Mouse (Mus musculus): Measurements from ENCODE around the gene Aurkb.
"Not testable (repeated sequence)": the region's sequence is repeated elsewhere in the genome, so short reads cannot be mapped to it uniquely, and the experiment has no call there.

Gene Aurkb

DNA sequence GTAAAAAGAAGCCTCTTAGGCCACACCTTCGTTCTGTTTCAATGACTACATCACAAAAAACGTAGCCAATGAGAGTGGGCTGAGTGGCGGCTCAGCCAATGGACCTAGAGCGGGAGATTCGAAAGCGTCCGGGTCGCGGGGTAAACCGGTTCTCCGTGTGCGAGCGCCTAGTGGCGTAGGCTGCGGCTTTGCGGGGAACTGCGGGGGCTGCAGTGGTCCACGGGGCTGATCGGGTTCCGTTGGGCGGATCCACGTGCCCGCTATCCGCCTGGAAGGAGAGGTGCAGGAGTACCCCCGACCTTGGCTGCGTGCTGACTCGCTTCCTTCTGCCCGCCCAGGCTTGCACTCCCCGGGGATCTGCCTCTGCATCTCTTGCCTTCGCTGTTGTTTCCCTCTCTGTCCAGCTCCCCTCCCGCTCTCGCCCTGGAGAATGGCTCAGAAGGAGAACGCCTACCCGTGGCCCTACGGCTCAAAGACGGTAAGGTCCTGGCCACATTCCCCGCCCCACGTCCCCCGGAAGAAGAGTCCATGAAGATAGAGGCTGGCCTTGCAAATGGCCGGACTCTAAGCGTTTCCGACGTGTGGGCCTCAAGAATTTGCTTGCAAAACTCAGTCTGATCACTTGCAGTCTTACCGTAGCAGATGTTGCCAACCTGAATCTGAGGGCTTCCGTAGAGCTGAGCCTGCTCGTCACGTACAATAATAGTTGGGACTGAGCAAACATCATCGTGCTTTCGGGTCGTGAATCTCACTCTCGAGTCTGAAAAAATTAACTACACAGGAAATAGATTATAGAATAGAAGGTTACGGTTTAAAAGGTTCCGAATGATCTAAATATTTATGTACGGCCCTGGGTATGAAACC is at the start of gene Aurkb:
Aurkb (plus strand) TSS at position 117 of the 864 bp plus-strand sequence.
- DNase-seq (ENCODE audit: low read depth, low spot score) = no peak

DNA sequence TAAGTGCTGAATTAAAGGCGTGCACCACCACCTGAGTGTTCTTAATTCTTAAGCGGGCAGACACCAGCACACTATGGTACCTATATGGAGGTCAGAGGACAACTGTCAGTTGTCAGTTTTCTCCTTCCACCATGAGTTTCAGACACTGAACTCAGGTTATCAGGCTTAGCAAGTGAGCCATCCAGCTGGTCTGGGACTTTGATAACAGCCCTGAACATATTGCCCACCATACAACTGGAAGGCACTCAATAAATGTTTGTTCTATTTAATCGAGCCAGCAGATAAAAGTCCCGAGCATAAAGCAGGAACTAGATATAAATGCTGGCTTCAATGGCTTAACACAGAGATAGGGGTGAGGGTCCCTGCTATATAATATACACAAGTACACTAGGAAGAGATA is 48.4 kb upstream of the Aurkb start:
- no peak for DNase-seq (ENCODE audit: low read depth, low spot score)

DNA sequence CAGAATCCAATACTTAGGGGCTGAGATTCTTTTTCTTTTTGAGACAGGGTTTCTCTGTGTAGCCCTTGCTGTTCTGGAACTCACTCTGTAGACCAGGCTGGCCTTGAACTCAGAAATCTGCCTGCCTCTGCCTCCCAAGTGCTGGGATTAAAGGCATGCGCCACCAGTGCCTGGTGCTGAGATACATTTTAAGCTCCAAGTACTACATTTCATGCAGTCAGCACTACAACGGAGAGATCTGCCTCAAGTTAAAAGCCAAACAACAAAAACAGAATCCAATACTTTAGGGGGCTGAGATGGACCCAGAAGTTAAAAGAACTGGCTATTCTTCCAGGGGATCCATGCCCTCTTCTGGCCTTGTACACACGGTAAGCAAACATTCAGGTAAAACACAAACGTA is 42.7 kb upstream of the Aurkb start:
- DNase-seq (ENCODE audit: low read depth, low spot score) = not testable (repeated sequence)

DNA sequence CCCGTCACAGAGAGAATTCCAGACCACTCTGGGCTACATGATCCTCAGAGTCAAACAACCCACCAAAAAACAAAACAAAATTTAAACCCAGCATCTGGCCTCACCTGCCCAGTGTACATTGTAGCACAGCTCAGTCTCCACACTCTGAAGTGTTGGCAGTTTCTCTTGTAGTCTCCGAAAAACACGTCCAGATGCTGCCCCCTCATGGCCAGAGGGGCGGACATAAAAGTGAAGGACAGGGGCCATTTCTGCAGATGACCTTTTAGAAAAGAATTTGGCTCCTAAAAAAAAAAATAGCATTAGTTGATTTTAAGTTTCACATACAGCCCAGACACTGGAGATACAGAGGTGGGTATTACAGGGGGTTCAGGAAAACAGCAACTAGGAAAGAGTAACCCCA is 41.9 kb upstream of the Aurkb start:
- no peak for DNase-seq (ENCODE audit: low read depth, low spot score)

DNA sequence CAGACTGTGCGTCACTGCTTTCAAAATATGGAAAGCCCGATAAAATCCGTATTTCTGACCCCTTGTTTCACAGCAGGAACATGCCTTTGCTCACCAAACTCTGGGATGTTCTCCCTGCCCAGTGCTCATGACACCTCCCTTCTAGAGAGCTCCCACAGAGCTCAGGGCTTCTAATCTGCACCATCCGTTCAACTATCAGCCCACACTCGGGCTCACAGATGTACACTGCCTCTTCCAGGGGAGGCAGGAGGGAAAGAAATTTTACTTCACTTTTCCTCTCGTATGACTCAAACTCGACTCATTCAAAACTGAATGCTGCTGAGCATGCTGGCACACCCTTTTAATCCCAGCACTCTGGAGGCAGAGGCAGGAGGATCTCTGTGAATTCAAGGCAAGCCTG is 40.3 kb upstream of the Aurkb start:
- DNase-seq (ENCODE audit: low read depth, low spot score) = peak; percentile 23

DNA sequence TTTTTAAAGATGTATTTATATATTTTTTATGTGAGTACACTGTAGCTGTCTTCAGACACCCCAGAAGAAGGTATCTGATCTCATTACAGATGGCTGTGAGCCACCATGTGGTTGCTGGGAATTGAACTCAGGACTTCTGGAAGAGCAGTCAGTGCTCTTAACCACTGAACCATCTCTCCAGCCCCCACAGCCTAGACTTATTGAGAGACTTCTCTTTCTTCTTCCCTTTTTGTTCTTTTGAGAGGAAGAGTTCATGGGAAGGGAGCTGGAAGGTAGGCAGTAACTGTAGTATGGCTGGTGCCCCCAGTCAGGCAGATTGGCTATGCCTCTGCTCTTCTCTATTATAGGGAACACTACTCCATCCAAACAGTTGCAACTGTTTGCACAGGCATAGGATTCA is 38.9 kb upstream of the Aurkb start:
- not testable (repeated sequence) for DNase-seq (ENCODE audit: low read depth, low spot score)

DNA sequence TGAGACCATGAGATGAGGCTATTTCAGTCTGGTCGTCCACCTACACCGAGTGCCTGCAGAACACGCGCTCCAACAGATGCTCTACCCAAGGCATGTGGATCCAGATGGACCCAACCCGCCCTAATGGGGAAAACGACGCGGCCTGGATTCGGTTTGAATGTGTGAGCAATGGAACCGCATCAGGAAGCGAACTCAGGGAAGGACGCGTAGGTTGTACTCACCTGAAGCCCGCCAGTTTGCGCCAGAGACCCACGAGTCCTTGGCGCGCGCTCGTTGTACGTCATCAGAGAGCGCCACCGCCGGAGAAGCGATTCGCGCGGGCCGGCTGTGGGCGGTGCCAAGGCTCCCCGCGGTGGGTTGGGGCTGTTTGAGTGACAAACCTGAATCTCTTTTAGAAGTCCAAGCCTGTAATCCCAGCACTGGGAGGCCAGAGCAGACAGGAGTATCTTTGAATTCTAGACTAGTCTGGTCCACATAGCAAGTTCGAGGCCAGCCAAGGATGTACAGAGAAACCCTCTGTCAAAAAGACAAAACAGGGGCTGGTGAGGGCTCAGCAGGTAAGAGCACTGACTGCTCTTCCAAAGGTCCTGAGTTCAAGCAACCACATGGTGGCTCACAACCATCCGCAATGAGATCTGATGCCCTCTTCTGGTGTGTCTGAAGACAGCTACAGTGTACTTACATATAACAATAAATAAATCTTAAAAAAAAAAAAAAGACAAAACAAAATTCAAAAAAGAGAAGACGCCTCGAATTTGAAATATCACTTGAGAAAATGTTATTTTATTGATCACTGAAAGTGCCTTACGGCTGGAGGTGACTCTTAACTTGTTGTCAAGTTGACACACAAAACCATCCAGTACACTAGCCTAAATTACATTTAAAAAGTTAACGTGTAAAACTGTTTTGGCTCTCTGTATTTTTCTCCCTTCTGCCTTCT is 37.0 kb upstream of the Aurkb start, which contains the start of gene Pfas:
Pfas (minus strand) TSS at position 279 of the 940 bp plus-strand sequence.
- peak; percentile 77 for DNase-seq (ENCODE audit: low read depth, low spot score)

DNA sequence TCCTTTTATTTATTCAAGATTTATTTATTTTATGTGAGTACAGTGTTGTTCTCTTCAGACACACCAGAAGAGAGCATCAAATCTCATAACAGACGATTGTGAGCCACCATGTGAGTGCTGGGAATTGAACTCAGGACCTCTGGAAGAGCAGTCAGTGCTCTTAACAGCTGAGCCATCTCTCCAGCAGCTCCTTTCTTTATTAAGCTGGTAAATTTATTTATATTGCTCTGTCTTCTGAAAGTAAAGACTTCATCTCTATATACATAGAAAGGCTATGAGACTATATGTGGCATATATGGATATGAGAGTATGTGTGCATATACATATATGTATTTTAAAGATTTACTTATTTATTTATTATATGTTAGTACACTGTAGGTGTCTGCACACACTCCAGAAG is 35.9 kb upstream of the Aurkb start:
- no peak for DNase-seq (ENCODE audit: low read depth, low spot score)

DNA sequence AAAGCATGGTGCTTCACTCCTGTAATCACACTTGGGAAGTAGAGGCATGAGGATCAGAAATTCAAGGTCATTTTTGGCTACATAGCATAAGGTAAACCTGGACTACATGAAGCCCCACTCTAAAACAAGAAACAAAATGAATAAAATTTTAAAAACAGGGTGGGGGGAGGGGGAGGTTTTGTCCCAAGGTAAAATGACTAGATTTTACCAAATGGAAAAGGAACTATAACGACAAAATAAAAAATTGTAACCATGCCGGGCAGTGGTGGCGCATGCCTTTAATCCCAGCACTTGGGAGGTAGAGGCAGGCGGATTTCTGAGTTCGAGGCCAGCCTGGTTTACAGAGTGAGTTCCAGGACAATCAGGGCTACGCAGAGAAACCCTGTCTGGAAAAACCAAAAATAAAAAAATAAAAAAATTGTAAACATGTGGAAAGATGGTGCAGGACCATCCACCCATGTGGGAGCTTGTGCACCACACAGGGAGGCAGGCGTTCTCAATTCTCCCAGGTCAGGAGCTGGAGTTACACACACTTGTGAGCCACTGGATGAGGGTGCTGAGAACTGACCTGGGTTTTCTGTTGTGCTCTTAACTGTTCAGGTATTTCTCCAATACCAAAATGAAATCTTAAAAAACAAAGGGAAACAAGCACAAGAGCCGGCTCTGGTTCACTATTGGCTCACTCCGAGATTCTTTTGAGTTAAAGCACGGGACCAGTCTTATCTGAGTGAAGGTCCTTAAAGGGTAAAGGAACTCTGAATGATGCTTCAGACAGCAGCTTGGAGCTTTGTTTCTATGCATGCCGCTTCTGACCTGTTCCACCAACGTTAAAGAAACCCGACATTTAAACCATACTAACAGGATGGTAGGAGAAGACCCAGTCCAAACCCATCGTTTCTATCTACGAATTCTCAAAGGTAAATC is 34.8 kb upstream of the Aurkb start:
- DNase-seq (ENCODE audit: low read depth, low spot score) = no peak

DNA sequence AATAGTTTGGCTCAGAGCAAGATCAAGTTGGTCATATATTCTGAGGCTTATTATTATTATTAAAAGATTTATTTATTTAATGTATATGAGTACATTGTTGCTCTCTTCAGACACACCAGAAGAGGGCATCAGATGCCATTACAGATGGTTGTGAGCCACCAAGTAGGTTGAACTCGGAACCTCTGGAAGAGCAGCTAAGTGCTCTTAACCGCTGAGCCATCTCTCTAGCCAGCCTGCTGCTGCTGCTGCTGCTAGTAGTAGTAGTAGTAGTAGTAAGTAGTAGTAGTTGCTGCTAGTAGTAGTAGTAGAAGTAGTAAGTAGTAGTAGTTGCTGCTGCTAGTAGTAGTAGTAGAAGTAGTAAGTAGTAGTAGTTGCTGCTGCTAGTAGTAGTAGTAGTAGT is 34.0 kb upstream of the Aurkb start:
- not testable (repeated sequence) for DNase-seq (ENCODE audit: low read depth, low spot score)

DNA sequence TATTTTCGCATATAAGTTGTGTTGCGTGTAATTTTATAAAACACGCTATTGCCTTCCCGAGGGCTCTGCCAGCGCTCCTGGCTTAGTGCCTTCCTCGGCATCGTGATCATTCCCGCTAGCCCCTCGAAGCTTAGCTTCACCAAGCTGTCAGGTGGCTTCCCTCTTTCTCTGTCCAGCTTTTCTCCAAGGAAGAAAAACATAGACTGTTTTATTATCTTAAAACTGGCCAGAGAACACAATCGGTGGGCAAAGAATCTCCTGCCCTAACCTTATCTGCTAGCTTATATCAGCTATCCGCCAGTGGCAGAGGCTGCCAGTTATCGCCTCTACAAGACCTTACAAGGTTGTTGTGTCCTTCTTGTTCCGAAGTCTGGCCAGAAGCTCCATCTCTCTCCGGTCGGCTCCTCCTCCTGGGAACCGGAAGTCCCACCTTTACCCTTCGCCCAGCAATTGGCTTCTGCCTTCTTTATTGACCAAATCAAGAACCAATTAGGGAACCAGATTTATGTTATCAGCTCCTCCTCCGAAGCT is 33.3 kb upstream of the Aurkb start:
- DNase-seq (ENCODE audit: low read depth, low spot score) = peak; percentile 93

DNA sequence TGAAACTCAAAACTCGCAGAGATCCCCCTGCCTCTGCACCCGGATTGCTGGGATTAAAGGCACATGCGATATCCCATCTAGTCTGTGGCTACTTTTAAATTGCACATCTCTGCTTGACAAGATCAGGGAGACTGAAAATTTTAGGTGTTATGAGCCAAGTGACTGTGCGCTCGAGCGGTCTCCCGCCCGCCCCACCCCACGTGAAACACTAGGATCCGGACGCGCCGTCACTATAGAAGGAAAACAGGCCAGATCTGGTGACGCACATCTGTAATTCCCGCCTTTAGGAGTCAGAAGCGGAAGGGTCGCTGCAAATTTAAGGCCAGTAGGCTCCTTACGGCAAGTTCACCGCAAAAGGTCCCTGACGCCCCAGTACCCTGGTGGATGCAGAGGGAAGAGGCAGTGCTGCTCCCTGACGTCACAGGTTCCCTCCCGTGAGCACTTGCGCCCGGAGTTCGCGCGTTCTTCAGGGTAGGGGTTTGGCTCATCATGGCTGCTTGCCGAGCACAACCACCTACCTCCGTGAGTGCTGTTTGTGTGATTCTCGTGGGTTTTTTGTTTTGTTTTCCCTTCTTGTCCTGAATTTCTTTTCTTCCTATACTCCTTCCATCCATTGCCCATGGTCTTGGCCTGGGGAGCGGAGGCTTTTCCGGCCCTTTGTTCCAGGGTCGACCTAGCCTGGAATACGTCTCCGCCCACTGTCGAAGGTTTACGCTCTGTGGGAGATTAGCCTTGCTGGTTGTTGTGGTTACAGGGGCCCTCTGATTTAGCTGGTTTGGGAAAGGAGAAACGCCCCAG is 29.6 kb upstream of the Aurkb start, which contains the start of gene Ctc1:
Ctc1 (plus strand) TSS at position 268 of the 798 bp plus-strand sequence.
- DNase-seq (ENCODE audit: low read depth, low spot score) = peak; percentile 89

DNA sequence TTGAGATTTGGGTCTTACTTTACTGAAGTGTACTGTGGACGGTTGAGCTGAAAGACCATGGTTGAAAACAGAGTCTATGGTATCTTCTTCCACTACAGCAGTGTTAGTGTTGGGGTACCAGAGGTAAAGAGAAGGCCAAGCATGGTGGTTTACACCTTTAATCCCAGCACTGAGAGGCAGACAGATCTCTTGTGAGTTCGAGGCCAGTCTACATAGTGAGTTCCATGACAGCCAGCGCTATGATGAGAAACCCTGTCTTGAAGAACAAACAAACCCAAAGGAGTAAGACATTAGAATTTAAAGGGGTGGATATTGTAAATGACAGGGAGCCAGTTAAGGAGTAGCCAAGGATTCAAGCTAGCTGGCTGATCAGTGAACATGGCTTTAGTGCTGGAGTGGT is 28.7 kb upstream of the Aurkb start:
- no peak for DNase-seq (ENCODE audit: low read depth, low spot score)

DNA sequence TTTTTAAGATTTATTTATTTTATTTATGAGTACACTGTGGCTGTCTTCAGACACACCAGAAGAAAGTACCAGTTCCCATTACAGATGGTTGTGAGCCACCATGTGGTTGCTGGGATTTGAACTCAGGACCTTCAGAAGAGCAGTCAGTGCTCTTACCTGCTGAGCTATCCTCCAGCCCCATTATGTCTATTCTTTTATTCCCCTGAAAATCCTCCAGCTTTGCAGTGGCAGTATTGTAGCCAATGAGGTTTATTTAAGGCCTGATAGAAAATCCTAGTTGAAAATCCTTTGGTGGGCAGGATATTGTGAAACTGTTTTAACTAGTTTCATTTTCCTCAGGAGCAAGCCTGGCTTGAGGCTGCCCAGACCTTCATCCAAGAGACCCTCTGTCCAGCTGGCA is 24.8 kb upstream of the Aurkb start:
- no peak for DNase-seq (ENCODE audit: low read depth, low spot score)

DNA sequence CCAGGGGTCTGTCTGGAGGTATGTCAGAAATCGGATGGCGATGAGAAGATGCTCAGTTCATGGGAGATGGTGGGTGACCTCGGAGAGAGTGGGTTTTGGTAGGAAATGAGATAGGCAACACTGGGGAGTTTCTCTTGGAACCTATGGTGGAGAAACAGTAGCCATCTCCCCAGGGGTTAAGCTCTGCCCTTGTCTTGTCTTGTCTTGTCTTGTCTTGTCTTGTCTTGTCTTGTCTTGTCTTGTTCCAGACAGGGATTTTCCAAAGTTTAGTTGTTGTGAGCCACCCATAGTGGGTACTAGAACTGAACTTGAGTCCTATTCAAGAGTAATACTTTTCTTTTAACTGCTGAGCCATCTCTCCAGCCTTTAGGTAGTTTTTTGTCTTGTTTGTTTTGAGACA is 18.9 kb upstream of the Aurkb start:
- no peak for DNase-seq (ENCODE audit: low read depth, low spot score)

DNA sequence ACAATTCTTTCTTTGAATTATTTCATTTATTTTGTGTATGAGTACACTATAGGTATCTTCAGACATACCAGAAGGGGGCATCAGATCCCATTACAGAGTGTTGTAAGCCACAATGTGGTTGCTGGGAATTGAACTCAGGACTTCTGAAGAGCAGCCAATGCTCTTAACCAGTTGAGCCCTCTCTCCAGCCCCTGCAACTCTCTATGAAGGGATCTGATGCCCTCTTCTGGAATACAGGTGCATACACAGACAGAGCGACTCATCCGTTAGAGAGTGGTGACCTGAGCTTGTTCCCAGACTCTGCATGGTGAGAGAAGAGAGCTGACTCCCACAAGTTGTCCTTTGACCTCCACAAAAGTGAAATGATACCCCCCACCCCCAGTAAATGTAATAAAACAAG is 16.6 kb upstream of the Aurkb start:
- no peak for DNase-seq (ENCODE audit: low read depth, low spot score)

DNA sequence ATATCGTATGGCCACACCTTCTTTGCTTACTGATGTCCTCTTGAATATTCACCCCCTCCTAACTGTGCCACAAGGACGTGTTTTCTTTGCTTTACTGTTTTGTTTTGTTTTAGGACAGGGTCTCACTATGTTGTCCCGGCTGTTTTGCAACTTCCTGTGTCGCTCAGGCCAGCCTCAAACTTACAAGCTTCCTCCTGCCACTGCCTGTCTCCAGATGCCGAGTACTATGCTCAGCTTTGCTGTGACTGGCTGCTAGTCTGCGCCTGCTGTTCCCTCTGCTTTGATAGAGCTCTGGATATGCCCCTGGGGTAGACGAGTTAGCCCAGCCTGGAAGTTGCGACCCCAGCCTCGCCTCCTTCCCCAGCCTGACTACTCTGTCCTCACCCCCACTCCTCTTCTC is 11.9 kb upstream of the Aurkb start:
- DNase-seq (ENCODE audit: low read depth, low spot score) = no peak

DNA sequence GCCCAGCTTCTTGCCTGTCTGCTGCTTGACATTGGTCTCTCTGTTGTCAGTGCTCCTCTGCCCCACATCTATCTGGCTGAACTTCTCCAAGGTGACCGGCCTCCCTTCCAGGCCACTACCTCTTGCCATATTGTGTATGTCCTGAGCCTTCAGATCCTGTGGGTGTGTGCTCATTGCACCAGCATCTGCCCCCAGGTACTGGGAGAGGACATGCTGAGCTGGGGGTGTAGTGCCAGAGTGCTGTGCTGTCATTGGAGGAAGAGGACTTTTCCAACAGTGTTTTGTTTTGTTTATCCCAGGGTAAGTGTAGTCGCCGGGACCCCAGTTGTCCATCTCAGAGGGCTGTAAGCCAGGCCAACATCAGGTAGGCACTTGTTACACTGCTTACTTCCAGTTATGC is 10.9 kb upstream of the Aurkb start:
- DNase-seq (ENCODE audit: low read depth, low spot score) = no peak

DNA sequence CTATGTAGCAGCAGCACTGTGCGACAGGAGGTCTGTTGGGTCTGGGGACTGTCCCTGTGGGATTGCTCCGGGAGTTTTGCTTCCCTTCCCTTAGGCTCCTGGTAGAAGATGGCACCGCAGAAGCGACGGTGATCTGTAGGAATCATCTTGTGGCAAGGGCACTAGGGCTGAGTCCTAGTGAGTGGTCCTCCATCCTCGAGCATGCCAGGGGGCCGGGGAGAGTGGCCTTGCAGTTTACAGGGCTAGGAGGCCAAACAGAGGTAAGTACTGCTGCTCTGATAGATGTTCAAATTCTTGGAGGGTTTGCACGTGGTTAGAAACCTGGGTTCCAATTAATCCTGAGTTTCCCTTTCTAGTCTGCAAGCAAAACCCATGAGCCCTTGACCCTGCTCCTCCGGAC is 10.0 kb upstream of the Aurkb start:
- DNase-seq (ENCODE audit: low read depth, low spot score) = no peak

DNA sequence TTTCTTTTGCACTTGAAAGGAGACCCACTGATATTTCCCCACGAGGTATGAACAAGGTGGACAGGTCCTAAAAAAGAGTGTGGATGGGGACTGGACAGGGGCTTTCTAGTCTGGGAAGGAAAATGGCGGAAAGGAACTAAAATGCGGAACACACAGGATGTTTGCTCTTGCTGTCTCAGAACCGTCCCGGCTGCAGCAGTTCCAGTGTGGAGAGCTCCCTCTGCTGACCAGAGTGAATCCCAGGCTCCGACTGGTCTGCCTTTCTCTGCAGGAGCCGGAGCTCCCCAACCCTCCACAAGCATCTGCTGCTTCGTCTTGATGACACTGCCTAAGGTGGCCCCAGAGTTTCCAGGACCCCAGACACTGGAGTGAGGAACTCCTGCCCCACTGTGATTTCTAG is 9.6 kb upstream of the Aurkb start:
- peak; percentile 88 for DNase-seq (ENCODE audit: low read depth, low spot score)
